Mouse (Mus musculus) MEL-GATA-1-ER (cell line): Measurements from ENCODE around the gene Stat2.
A peak's percentile ranks its signal among the peaks of the same experiment; 100 is the strongest.
"Not testable (repeated sequence)": the region's sequence is repeated elsewhere in the genome, so short reads cannot be mapped to it uniquely, and the experiment has no call there.

Source experiments
- DNase-seq: peaks from one replicate; pipeline ENCODE4 v3.0.0-alpha.2; 2012; ENCODE audit warnings: low read depth; ENCODE audit errors: extremely low read depth

Stat2 gene

GRCm38 (mm10) chr10:128258953-128259352, 11.4 kb upstream of the Stat2 start:
- no peak for DNase-seq

- no peak for DNase-seq
Measured at GRCm38 (mm10) chr10:128259946-128260345, 10.4 kb upstream of the Stat2 start.

- not testable (repeated sequence) for DNase-seq
Measured at GRCm38 (mm10) chr10:128260376-128260775, 10.0 kb upstream of the Stat2 start.

- DNase-seq, result no peak
Measured at GRCm38 (mm10) chr10:128262300-128262699, 8.1 kb upstream of the Stat2 start.

GRCm38 (mm10) chr10:128263393-128264310, 6.7 kb upstream of the Stat2 start:
- no peak for DNase-seq

- no peak for DNase-seq
Measured at GRCm38 (mm10) chr10:128268371-128268770, 2.0 kb upstream of the Stat2 start, which contains the start of gene Apof. Gene Apof, plus strand, starts transcription at chr10:128268671.

GRCm38 (mm10) chr10:128269206-128269910, 1.0 kb upstream of the Stat2 start:
- no peak for DNase-seq

- DNase-seq, result peak; percentile 17
Measured at GRCm38 (mm10) chr10:128270866-128271265, 507 bp downstream of the Stat2 start.

- DNase-seq, result no peak
Measured at GRCm38 (mm10) chr10:128271883-128272282, 1.5 kb downstream of the Stat2 start.

GRCm38 (mm10) chr10:128272819-128273439, 2.6 kb downstream of the Stat2 start:
- DNase-seq, result not testable (repeated sequence)

GRCm38 (mm10) chr10:128275374-128275773, 5.0 kb downstream of the Stat2 start:
- not testable (repeated sequence) for DNase-seq

GRCm38 (mm10) chr10:128278158-128278557, 7.8 kb downstream of the Stat2 start:
- no peak for DNase-seq

GRCm38 (mm10) chr10:128280943-128281342, 10.6 kb downstream of the Stat2 start:
- DNase-seq, result no peak

- no peak for DNase-seq
Measured at GRCm38 (mm10) chr10:128281682-128282081, 11.3 kb downstream of the Stat2 start.

GRCm38 (mm10) chr10:128282886-128283450, 12.6 kb downstream of the Stat2 start:
- no peak for DNase-seq

GRCm38 (mm10) chr10:128283604-128284579, 13.5 kb downstream of the Stat2 start:
- DNase-seq, result no peak

GRCm38 (mm10) chr10:128290594-128290993, 20.2 kb downstream of the Stat2 start:
- DNase-seq, result not testable (repeated sequence)

GRCm38 (mm10) chr10:128296370-128297090, 26.2 kb downstream of the Stat2 start:
- DNase-seq, result peak; percentile 17

GRCm38 (mm10) chr10:128297221-128297620, 26.9 kb downstream of the Stat2 start:
- no peak for DNase-seq

- DNase-seq, result no peak
Measured at GRCm38 (mm10) chr10:128297622-128298021, 27.3 kb downstream of the Stat2 start.
